Mouse (Mus musculus) MN1 (cell line): Measurements from ENCODE around the gene Olfr828.

Experiments
- DNase-seq: peaks from one replicate; pipeline ENCODE4 v3.0.0-alpha.2; 2016; ENCODE audit warnings: low spot score

The Olfr828 gene

DNA sequence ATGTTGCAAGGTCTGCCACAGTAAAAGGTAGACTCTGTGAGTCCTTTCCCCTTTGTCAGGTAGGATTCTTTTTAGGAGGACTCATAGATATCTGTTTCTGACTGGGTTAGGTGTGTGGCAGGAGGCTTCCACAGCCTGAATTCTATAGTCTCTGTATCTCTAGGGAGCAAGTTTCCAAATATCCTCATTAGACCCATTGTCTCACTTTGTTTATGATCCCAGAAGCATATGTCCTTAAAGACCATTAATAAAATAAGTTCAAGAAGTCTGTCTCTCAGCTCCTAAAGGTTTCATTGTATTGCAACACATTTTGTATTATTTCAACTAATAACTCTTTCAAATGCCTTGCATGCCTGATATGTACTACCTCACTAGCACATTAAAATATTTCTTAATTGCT is at the start of gene Olfr828:
Gene Olfr828, minus strand, starts transcription at position 101 of the 400 bp plus-strand sequence.
- DNase-seq = no peak

DNA sequence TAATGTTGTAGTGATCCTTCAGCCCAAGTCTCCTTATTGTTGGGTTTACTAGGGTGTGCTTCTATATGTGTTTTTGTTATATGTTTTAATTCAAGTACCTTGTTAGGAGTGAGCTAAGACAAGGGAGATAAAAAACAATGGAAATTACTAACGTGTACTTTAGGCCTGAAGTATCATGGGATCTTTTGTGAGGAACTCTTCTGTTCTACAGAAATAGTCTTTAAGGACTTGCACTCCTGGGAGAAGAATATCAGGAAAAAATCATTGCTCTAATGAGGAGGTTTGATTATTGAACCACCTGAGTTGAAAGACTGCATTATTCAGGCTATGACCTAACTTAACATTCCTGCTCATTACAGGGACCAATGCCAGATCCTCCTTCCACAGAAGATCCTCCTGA is 35.3 kb upstream of the Olfr828 start, which contains the start of gene Olfr829:
Gene Olfr829, plus strand, starts transcription at position 301 of the 400 bp plus-strand sequence.
- DNase-seq = no peak

GRCm38 (mm10) chr9:18785316-18785715 is 34.0 kb downstream of the Olfr828 start:
- no peak for DNase-seq

DNA sequence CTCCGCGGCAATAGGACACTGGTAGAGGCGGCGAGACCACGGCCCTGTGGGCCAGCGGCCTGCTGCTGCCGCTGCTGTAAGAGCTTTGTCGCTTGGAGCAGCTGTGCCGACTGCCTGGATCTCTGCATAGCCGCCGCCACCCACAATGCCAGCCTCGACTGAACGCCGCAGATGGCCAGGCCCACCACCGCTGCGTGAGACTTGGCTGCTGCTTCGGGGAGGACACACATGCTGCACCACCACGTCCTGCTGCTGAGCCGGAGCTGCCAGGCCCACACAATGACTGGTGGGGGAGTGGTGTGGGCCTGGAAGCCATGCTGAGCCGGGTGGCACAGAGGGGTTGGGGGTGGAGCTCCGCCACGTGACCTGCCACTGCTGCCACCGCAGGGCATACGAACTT is 39.9 kb downstream of the Olfr828 start:
- DNase-seq = no peak

DNA sequence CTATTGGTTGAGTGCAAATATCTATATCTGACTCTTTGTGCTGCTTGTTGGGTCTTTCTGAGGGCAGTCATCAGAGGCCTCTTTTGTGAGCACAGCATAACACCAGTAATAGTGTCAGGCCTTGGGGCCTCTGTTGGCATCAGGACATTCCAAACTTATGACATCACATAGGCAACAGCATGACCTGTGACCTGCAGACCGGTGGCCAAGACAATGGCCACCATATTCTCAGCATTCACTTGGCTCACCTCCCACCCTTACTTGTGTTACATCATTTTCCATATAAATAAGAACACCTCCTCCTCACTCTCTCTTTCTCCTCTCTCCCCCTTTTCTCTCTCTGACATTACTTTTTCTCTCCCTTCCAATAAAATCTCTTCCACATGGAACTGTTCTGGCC is 40.3 kb downstream of the Olfr828 start:
- no peak for DNase-seq
